Mouse (Mus musculus): ENCODE measurements around the gene Ccdc13. TPM values are rescaled to one million over a fixed set of nuclear protein-coding genes. Genes with fewer than 3 reads are reported as not detected.

Gene Ccdc13
- total and polyA plus RNA-seq, 3 experiments: not detected

GRCm38 (mm10) chr9:121826356-121826755 lies 12.9 kb downstream of the Ccdc13 start:
- Histone ChIP-seq H3K27me3 (ENCODE audit: control insufficient read depth in 1 of 2, insufficient read depth in 2 of 2, low read length in 2 of 2) (no peaks in the 10 kb centered on the region; a peak in 2 of 4 replicates), H3K4me1 (ENCODE audit: control insufficient read depth in 1 of 2, insufficient read depth in 2 of 2, low read length in 2 of 2) (no peaks in the 10 kb centered on the region), H3K27ac (ENCODE audit: control insufficient read depth, low read depth, low read length) (no peak overlapping the region), H3K9me3 (replicated peaks; ENCODE audit: insufficient read depth, low read length) (no peaks in the 10 kb centered on the region), H3K9ac (ENCODE audit: control insufficient read depth, low read depth, low read length, poor library complexity, severe bottlenecking) (no peak overlapping the region), H3K79me2 (ENCODE audit: control insufficient read depth, insufficient read depth, low read length, poor library complexity) (no peaks in the 10 kb centered on the region), H3K4me3 (ENCODE audit: control insufficient read depth in 1 of 2, insufficient read depth in 1 of 2, low read depth in 2 of 2, low read length in 2 of 2) (no peak overlapping the region), H3K36me3 (ENCODE audit: control insufficient read depth in 1 of 2, insufficient read depth in 2 of 2, low read length in 2 of 2) (no peaks in the 10 kb centered on the region)
- DNase-seq (ENCODE audit: low read depth, low spot score): no peak
- TF ChIP-seq CHD1 (IDR thresholded peaks at IDR 0.05; ENCODE audit: low read depth, low read length): no peak
- TF ChIP-seq MAFK (IDR thresholded peaks at IDR 0.05; ENCODE audit: borderline replicate concordance, low read depth, low read length): no peak
- no peak for TF ChIP-seq GABPA (IDR thresholded peaks at IDR 0.05; ENCODE audit: low read depth, low read length)
- TF ChIP-seq UBTF (IDR thresholded peaks at IDR 0.05; ENCODE audit: borderline replicate concordance, insufficient read depth, low read depth, low read length): no peak
- TF ChIP-seq SMC3 (IDR thresholded peaks at IDR 0.05; ENCODE audit: low read depth, low read length): no peak
- TF ChIP-seq MAZ (IDR thresholded peaks at IDR 0.05; ENCODE audit: low read depth, low read length): no peak
- no peak for TF ChIP-seq POLR2AphosphoS5 (IDR thresholded peaks at IDR 0.05; ENCODE audit: borderline replicate concordance, low read depth, low read length)
- TF ChIP-seq ZMIZ1 (IDR thresholded peaks at IDR 0.05; ENCODE audit: low read depth, low read length): no peak
- no peak for TF ChIP-seq POLR2AphosphoS2 (IDR thresholded peaks at IDR 0.05; ENCODE audit: low read length)
- no peak for TF ChIP-seq BHLHE40 (IDR thresholded peaks at IDR 0.05; ENCODE audit: borderline replicate concordance, low read depth, low read length)
- no peak for TF ChIP-seq MYC (IDR thresholded peaks at IDR 0.05; ENCODE audit: low read depth, low read length)
- no peak for TF ChIP-seq TCF12 (IDR thresholded peaks at IDR 0.05; ENCODE audit: low read depth, low read length)
- TF ChIP-seq MXI1 (IDR thresholded peaks at IDR 0.05; ENCODE audit: low read depth, low read length): no peak
- no peak for TF ChIP-seq GATA1 (IDR thresholded peaks at IDR 0.05; ENCODE audit: low read depth, low read length)
- no peak for TF ChIP-seq ETS1 (IDR thresholded peaks at IDR 0.05; ENCODE audit: low read depth, low read length)

GRCm38 (mm10) chr9:121823991-121824390 lies 15.3 kb downstream of the Ccdc13 start:
- H3K9ac ChIP-seq (ENCODE audit: control insufficient read depth, low read depth, low read length, poor library complexity, severe bottlenecking): no peak overlapping the region
- H3K4me3 ChIP-seq (ENCODE audit: control insufficient read depth in 1 of 2, insufficient read depth in 1 of 2, low read depth in 2 of 2, low read length in 2 of 2): no peak overlapping the region
- no peak for TF ChIP-seq RAD21 (IDR thresholded peaks at IDR 0.05; ENCODE audit: low read depth, low read length)
- TF ChIP-seq POLR2A (IDR thresholded peaks at IDR 0.05; ENCODE audit: control insufficient read depth in 1 of 2, insufficient read depth in 1 of 2, low read depth in 1 of 2, low read length in 2 of 2, poor library complexity in 1 of 2): no peak
- TF ChIP-seq GATA1 (IDR thresholded peaks at IDR 0.05; ENCODE audit: low read depth, low read length): no peak
- no peak for TF ChIP-seq ETS1 (IDR thresholded peaks at IDR 0.05; ENCODE audit: low read depth, low read length)
- TF ChIP-seq POLR2AphosphoS2 (IDR thresholded peaks at IDR 0.05; ENCODE audit: low read length): no peak
- no peak for DNase-seq (ENCODE audit: low read depth, low spot score)
- peaks cover 0 to 2% of the 10 kb centered on the region in 2 experiments; a peak in 2 of 4 replicates for H3K27me3 ChIP-seq (ENCODE audit: control insufficient read depth in 1 of 2, insufficient read depth in 2 of 2, low read length in 2 of 2)
- H3K27ac ChIP-seq (ENCODE audit: control insufficient read depth, low read depth, low read length): no peak overlapping the region
- no peaks in the 10 kb centered on the region for H3K79me2 ChIP-seq (ENCODE audit: control insufficient read depth, insufficient read depth, low read length, poor library complexity)
- no peaks in the 10 kb centered on the region for H3K9me3 ChIP-seq (replicated peaks; ENCODE audit: insufficient read depth, low read length)
- H3K4me1 ChIP-seq (ENCODE audit: control insufficient read depth in 1 of 2, insufficient read depth in 2 of 2, low read length in 2 of 2): no peaks in the 10 kb centered on the region
- H3K36me3 ChIP-seq (ENCODE audit: control insufficient read depth in 1 of 2, insufficient read depth in 2 of 2, low read length in 2 of 2): no peaks in the 10 kb centered on the region
